Mouse (Mus musculus): Measurements from ENCODE around the gene Gin1.

Gin1 gene

DNA sequence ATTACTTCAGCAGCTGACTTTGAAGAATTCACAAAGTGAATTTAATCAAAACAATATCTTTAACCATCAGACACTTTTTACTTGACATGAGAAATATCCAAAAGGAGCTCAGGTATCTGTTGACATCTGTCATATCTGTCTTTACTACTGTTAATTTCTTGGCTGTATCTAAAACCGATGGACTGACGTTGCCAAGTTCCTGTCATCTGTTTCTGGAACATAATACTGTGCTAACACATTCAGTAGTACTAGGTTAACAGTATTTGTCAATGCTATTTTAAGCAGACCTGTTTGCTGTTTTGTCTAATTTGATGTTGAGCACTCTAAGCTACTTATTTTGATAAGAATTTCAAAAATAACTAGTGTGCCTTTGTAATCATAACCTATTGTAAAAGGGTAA is 18.5 kb downstream of the Gin1 start:
- no peak for DNase-seq

DNA sequence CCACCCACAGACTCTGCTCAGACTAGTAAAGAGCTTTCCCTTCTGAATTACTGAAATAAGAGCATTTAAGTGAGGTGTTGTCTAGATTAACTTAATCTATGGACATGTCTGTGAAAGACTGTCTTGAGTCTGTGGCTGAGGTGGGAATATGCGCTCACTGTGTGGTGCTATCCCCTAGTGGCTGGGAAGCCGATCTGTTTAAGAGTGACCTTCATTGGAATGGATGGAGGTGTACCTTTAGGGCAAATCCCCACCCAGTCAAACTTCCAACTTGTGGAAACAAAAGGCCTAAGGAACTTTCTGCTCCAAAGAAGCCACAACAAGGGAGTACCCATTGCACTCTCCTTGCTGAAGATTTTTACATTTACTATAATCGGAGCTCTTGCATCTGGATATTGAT is 24.1 kb downstream of the Gin1 start:
- DNase-seq = no peak

GRCm38 (mm10) chr1:97795936-97796335 is 26.0 kb downstream of the Gin1 start:
- DNase-seq = no peak

GRCm38 (mm10) chr1:97802207-97802902 is 32.4 kb downstream of the Gin1 start:
- DNase-seq = no peak

GRCm38 (mm10) chr1:97804520-97804919 is 34.5 kb downstream of the Gin1 start:
- no peak for DNase-seq

DNA sequence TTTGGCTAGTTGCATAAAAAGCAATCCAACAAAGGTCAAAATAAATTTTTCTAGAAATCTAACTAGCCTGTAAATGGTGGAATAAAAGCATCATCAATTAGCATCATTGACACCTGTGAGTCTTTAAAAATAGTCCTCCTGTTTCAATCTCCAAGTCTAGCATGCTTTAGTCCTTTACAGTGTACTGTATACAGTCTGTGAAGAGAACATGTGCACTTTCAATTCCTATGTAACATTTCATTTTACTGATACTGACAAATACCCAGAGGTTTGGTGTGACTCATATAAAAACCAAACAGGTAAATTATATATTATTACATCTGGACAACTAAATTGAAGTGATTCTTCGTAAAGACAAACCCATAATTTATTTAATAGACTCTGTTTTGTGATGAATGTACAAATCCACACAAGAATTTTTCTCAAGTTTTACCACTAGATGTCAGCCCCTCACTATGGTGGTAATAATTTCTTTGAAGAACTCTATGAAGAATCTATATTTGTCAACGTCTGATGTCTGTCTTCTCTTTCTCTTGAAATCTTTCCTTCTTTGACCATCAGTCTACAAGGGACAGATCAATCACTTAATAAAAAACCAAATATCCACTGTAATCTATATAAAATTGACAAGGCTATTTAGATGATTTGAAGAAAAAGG is 39.4 kb downstream of the Gin1 start:
- DNase-seq = no peak

GRCm38 (mm10) chr1:97821282-97821681 is 51.3 kb downstream of the Gin1 start:
- DNase-seq = no peak

DNA sequence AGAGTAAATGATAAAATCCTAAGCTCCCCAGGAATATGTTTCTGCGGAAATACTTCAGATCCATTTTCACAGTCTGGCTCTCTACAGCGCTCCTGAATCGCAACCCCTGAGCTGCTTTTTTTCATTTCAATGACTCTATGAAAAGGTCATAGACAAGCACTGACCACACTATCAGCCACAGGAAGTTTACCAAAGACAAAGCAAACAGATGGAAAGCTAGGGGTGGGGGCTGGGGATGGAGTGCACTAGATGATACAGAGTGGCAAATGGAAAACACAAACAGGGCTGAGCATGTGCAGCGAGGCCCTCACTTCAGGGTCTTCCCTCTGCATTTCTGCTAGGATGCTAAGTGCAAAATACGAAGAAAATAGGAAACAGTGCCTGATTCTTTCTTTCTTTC is 52.2 kb downstream of the Gin1 start:
- DNase-seq = no peak

GRCm38 (mm10) chr1:97822904-97823303 is 52.9 kb downstream of the Gin1 start:
- no peak for DNase-seq

- DNase-seq = no peak
These were observed 57.6 kb downstream of the Gin1 start for GRCm38 (mm10) chr1:97827566-97827965.

DNA sequence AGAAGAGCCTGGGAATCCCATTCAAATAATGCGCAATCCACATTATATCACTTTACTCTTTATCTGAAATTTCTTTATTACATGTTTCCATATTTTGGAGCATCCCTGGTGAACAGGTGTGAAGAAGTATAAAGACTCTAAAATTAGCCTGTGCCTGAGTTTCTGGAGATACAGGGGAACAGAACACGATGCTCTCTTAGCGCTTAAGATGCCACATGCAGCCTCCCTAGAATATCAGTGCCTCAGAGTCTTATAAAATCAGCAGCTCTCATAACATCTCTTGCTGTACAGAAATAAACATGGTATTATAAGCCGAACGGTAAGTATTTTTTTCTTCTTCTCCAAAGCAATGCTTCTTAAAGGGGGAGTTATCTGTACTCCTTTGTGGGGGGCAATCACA is 58.1 kb downstream of the Gin1 start:
- DNase-seq = no peak

DNA sequence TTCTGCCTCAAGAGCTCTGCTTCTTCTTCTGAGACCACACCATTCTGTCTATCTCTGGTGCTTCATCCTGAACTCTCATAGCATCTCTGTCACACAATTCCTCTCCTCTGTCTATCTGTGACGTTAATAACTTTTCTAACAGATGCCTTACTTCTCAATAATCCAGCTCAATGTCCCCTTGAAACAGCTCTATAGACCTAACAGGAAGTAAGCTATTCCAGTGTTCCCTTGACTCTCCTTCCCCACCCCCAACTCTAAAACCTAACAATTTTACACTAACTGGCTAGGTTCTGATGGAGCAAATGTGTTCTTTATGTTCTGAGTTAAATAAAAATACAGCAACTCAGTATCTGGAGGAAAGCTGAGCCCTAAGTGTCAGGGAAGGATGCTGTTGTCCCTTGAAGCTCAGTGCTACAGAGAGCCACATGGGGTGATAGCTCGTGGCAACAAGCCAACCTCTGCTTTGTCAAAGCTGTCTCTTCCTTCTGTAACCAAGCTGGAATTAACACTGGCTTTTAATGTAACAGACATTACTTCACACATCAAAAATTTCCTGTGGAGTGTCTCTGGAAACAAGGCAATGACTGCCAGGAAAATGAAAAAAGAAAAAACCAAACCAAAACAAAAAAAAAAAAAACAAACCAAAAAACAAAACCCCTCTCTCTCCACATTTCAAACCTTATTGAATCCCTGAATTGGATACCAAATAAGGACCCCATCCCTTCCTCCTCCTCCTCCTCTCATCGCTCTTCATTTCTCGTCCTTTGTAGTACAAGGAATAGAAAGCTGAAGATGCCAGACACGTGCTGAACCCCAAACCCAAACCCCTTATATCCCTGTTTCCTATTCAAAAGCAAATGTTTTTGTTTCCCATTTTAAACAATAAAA is 63.7 kb downstream of the Gin1 start:
- no peak for DNase-seq

- no peak for DNase-seq
These were observed 64.4 kb downstream of the Gin1 start for GRCm38 (mm10) chr1:97834354-97834822.

Measured in thymus, postnatal 4 days (tissue).